Mouse (Mus musculus): ENCODE measurements around the gene Mterf2.

Mterf2 gene

GRCm38 (mm10) chr10:85127395-85128287, at the start of gene Mterf2:
Gene Mterf2, minus strand, starts transcription at chr10:85128027.
- no peak for TF ChIP-seq GATA4 (IDR thresholded peaks at IDR 0.05; ENCODE audit: insufficient replicate concordance, low read length)

- no peak for TF ChIP-seq GATA4 (IDR thresholded peaks at IDR 0.05; ENCODE audit: insufficient replicate concordance, low read length)
Observed at GRCm38 (mm10) chr10:85176640-85177039, 48.8 kb upstream of the Mterf2 start.

- no peak for TF ChIP-seq GATA4 (IDR thresholded peaks at IDR 0.05; ENCODE audit: insufficient replicate concordance, low read length)
Observed at GRCm38 (mm10) chr10:85165306-85165705, 37.5 kb upstream of the Mterf2 start.

- TF ChIP-seq GATA4 (IDR thresholded peaks at IDR 0.05; ENCODE audit: insufficient replicate concordance, low read length): no peak
Observed at GRCm38 (mm10) chr10:85164791-85165190, 37.0 kb upstream of the Mterf2 start.

DNA sequence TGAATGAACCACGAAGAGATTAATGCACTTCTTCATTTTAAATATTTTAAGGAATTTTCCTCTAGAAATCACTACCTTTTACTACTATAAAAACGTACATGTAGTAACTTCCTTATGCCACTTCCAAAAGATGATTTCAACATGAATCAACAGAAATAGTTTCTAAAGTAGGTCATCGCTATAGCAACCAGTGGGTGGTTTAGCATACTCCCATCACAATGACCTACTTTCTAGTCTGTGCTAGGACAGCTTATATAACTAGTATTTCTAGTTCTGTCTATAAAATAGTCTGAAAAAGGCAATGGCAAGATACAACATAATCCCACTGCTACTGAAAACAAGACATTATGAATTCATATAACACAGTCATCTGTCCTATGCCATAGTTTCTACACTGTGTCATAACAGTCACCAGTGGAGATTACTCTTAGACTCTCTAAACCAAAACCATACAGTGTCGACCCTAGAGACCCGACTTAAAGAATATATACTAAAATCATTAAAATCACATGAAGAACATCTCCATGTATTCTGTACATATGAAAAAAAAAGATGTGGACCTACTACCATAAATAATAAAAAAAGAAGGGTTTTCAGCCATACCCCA, 34.0 kb upstream of the Mterf2 start:
- TF ChIP-seq GATA4 (IDR thresholded peaks at IDR 0.05; ENCODE audit: insufficient replicate concordance, low read length): no peak

GRCm38 (mm10) chr10:85159989-85160619, 32.3 kb upstream of the Mterf2 start:
- no peak for TF ChIP-seq GATA4 (IDR thresholded peaks at IDR 0.05; ENCODE audit: insufficient replicate concordance, low read length)

DNA sequence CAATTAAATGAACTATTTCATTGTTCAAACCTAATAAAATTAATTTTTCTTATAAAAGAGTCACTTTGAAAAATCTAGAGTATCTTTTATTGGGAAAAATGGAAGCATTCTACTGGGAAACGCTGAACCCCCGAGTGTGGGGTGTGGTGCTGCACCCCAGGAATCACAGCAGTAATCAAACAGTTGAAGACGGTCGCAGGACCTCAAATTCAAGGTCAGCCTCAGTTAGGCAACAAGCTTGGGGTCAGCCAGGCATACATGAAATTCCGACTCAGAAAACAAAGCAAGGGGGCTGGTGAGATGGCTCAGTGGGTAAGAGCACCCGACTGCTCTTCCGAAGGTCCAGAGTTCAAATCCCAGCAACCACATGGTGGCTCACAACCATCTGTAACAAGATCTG, 29.6 kb upstream of the Mterf2 start:
- TF ChIP-seq GATA4 (IDR thresholded peaks at IDR 0.05; ENCODE audit: insufficient replicate concordance, low read length): no peak

DNA sequence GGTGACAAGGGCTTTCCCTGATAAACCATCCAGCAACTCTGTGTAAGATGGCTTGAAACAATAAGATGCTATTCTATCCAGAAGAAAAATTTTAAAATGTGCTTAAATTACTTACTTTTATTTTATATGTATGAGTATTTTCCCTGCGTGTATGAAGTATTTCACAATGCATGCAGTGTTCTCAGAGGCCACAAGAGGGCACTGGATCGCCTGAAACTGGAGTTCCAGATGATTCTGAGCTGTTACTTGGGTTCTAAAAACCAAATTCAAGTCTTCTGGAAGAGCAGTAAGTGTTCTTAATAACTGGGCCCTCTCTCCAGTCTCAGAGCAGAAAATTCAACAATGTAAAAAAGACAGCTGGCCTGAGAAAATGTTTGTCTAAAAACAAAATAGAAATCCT, 26.4 kb upstream of the Mterf2 start:
- no peak for TF ChIP-seq GATA4 (IDR thresholded peaks at IDR 0.05; ENCODE audit: insufficient replicate concordance, low read length)

DNA sequence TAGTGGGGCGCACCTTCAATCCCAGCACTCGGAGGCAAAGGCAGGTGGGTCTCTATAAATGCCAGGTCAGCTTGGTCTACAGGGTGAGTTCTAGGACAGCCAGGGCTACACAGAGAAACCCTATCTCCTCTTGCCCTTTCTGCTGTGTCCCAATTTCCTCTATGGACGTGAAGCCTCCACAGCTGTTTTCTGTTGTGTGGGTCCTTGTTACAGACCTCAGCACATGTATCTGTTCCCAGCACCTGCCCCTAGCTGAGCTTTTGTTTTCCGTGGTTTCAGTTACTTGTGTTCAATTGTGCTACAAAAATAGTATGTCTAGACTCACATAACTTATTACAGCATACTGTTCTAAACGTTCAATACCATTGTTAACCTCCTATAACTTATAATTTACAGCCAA, 21.4 kb upstream of the Mterf2 start:
- TF ChIP-seq GATA4 (IDR thresholded peaks at IDR 0.05; ENCODE audit: insufficient replicate concordance, low read length): no peak

DNA sequence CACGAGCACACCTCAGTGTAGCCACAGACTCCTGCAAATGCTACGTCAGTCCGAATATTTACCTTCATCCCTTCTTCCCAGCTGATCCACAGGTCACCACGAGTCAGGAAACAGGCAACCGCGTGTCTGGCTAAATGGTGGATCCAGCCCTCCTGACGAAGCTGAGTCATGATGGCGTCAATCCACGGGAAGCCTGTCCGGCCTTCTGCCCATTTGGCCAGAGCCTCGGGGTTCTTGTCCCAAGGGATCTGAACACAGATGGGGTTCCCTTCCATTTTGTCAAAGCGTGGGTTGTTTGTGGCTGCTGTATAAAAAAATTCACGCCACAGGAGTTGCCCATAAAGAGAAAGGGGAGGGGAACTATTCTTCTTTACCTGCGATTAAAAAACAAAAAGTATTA, 18.5 kb upstream of the Mterf2 start:
- no peak for TF ChIP-seq GATA4 (IDR thresholded peaks at IDR 0.05; ENCODE audit: insufficient replicate concordance, low read length)

- no peak for TF ChIP-seq GATA4 (IDR thresholded peaks at IDR 0.05; ENCODE audit: insufficient replicate concordance, low read length)
Observed at GRCm38 (mm10) chr10:85141465-85141864, 13.6 kb upstream of the Mterf2 start.

GRCm38 (mm10) chr10:85136573-85136972, 8.7 kb upstream of the Mterf2 start:
- TF ChIP-seq GATA4 (IDR thresholded peaks at IDR 0.05; ENCODE audit: insufficient replicate concordance, low read length): no peak

GRCm38 (mm10) chr10:85128453-85128852, 626 bp upstream of the Mterf2 start:
- no peak for TF ChIP-seq GATA4 (IDR thresholded peaks at IDR 0.05; ENCODE audit: insufficient replicate concordance, low read length)

DNA sequence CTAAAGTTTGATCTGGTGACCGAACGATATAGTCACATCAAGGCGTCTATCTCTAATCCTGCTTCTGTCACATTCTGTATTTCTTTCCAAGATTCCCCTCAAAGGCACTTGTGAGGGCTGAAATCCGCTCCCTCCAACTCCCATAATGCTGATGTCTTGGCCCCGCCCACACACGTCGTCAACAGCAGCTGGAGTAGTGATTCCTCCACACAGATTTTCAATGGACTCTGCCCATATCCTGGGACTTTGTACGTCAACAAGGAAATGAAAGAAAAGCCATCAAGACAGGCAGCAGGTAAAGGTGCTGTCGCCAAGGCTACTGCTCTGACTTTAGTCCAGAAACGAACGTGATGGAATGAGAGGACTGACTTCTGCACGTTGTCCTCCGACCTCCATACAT, 2.6 kb downstream of the Mterf2 start:
- no peak for TF ChIP-seq GATA4 (IDR thresholded peaks at IDR 0.05; ENCODE audit: insufficient replicate concordance, low read length)

DNA sequence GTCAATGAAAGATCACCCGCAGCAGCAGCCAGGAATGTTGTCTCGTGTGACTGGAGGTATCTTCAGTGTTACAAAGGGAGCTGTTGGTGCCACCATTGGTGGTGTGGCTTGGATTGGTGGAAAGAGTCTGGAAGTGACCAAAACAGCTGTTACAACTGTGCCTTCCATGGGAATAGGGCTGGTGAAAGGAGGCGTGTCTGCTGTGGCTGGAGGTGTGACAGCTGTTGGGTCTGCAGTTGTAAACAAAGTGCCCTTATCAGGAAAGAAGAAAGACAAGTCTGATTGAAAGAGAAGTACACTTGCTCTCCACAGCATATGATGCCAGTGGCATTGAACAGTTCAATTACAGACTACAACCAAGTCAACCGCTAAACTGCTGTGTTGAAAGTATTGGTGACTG, 13.4 kb downstream of the Mterf2 start:
- no peak for TF ChIP-seq GATA4 (IDR thresholded peaks at IDR 0.05; ENCODE audit: insufficient replicate concordance, low read length)
